Mouse (Mus musculus): ENCODE measurements around the gene Plxna4.

DNA sequence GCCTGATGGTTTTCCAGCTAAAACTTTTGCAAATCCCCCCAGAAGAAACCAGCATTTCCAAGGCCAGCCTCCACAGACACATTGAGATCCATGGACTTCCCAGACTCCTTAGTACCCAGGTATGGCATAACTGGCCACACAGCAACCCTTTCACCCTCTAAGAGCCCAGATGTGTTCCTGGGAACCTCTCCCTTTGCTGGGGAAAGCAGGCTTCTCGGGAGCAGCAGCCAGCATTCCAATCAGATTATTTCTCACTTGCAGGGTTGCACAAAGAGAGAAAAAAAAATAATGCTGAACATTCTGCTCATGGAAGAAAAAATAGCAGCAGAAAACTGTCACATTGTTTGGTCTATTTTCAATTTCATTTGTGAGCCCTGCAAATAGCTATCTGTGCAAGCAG, 178.4 kb downstream of the Plxna4 start:
- no peak for TF ChIP-seq CTCF (IDR thresholded peaks at IDR 0.05; ENCODE audit: extremely low read depth, insufficient read length, insufficient replicate concordance, low read depth, low read length)
- no peak for TF ChIP-seq POLR2A (IDR thresholded peaks at IDR 0.05; ENCODE audit: low read depth, low read length)
